Mouse (Mus musculus): ENCODE results near the gene Olfr1360. TPM values are rescaled to one million over a fixed set of nuclear protein-coding genes. Genes with fewer than 3 reads are reported as not detected.
A peak's percentile ranks its signal among the peaks of the same experiment; 100 is the strongest.
"Not testable (repeated sequence)": the region's sequence is repeated elsewhere in the genome, so short reads cannot be mapped to it uniquely, and the experiment has no call there.

The Olfr1360 gene
- polyA plus RNA-seq, 1 experiment from 2014 or later, result not detected

DNA sequence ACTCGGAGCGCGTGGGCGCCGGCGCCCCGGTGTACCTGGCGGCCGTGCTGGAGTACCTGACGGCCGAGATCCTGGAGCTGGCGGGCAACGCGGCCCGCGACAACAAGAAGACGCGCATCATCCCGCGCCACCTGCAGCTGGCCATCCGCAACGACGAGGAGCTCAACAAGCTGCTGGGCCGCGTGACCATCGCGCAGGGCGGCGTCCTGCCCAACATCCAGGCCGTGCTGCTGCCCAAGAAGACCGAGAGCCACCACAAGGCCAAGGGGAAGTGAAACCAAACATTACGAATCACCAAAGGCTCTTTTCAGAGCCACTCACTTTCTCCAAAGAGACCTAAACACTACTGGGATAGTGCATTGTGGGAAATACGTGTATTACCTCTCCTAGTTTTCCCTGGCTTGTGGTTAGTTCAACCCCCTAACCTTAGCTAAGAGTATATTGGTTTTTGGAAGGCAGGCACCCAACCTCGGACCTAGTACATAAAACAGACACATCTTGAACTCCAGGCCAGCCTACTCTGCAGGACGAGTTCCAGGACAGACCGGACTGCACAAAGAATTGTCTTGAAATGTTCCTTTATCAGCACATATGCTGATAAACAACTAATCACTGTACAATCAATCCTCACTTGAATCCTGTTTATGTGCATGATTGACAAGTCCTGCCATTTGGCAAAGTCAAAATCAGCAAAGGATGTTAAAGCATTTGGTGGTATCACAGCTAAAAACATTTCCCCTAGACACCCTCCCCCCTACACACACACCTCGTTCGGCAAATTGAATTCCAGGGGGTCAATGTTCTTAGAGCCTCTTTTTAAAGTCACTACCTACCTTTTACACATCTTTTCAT is 39.6 kb upstream of the Olfr1360 start:
- Histone ChIP-seq H3K27ac (ENCODE audit: low read depth) (peak overlapping the region; percentile 98), H3K4me3 (ENCODE audit: low read depth, low read length) (peak overlapping the region; percentile 50), H3K9ac (ENCODE audit: low read length) (peak overlapping the region; percentile 91), H3K4me1 (replicated peaks; ENCODE audit: control insufficient read depth, insufficient read depth, low read length) (peaks cover 24% of the 10 kb centered on the region), H3K4me2 (ENCODE audit: low read length) (peak overlapping the region; percentile 82)
- DNase-seq (ENCODE audit: low spot score), result peak; percentile 78
- not testable (repeated sequence) for H3K27me3 ChIP-seq (replicated peaks; ENCODE audit: control insufficient read depth, insufficient read depth, low read length); ATAC-seq (replicated peaks; ENCODE audit: low FRiP score, low TSS enrichment, low read depth); H3K9me3 ChIP-seq (ENCODE audit: control insufficient read depth, low read length); H3K36me3 ChIP-seq (ENCODE audit: control insufficient read depth, insufficient read depth, low read length)
- 0% methylated on average over 9 of the region's 38 CpGs for WGBS

DNA sequence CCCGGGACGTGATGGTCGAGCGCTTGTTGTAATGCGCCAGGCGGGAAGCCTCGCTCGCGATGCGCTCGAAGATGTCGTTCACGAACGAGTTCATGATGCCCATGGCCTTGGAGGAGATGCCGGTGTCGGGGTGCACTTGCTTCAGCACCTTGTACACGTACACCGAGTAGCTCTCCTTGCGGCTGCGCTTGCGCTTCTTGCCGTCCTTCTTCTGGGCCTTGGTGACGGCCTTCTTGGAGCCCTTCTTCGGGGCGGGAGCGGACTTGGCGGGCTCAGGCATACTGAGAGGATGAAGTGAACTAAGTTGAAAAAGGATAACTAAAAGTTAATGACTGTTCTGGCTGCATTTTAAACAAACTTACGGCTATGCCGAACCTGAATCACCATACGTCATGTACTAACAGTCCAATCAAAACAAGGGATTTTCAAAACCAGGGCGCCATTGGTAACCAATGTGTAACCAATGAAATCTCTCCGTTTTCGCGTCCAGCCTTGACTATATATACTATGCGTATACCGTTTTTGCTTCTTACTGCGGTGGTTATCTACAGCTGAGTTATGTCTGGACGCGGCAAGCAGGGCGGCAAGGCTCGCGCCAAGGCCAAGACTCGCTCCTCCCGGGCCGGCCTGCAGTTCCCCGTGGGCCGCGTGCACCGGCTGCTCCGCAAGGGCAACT is 38.8 kb upstream of the Olfr1360 start, which contains the start of the genes Hist1h2bl and Hist1h2ai:
Gene Hist1h2bl (minus strand): TSS at position 280 of the 676 bp plus-strand sequence.
Gene Hist1h2ai (plus strand): TSS at position 559 of the 676 bp plus-strand sequence.
- ATAC-seq (replicated peaks; ENCODE audit: low FRiP score, low TSS enrichment, low read depth) (peak; percentile 89), DNase-seq (ENCODE audit: low spot score) (peak; percentile 83)
- not testable (repeated sequence) for H3K27me3 ChIP-seq (replicated peaks; ENCODE audit: control insufficient read depth, insufficient read depth, low read length); H3K9me3 ChIP-seq (ENCODE audit: control insufficient read depth, low read length); H3K36me3 ChIP-seq (ENCODE audit: control insufficient read depth, insufficient read depth, low read length)
- Histone ChIP-seq H3K27ac (ENCODE audit: low read depth) (peak within 1 kb of the TSS; percentile 98), H3K9ac (ENCODE audit: low read length) (peak within 1 kb of the TSS; percentile 91), H3K4me2 (ENCODE audit: low read length) (peak within 1 kb of the TSS; percentile 91), H3K4me3 (ENCODE audit: low read depth, low read length) (peak within 1 kb of the TSS; percentile 50), H3K4me1 (replicated peaks; ENCODE audit: control insufficient read depth, insufficient read depth, low read length) (peaks cover 22% of the 10 kb centered on the region)
- WGBS, result under 1% methylated on average over 28 of the region's 50 CpGs

DNA sequence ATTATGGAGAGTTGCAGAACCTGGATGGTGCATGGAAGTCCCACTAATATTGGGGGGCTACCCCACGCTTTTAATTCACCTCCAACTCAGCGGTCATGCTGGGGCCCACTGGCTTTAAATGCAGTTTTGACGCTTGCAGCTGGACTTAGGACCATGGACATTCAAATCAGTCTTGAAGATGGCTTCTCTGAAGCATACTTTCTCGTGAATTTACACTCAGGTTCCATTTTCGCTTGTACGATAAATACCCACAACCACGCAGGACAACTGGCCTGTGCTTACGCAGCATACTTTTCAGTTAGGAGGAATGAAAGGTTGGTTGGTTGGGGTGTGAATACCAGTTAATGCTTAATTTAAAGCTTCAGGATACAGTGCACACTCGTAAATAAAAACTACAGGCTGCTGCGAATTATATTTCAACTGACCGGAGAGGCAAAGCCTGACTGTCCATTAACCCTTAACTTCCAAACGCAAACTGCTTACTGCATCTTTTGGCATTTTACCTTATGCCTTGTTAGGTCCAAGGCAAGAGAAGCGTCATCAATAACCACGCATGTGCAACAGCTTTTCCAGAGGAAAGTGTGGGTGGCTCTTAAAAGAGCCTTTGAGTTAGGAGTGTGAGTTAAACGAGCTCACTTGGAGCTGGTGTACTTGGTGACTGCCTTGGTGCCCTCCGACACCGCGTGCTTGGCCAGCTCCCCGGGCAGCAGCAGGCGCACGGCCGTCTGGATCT is 38.1 kb upstream of the Olfr1360 start:
- Histone ChIP-seq H3K4me3 (ENCODE audit: low read depth, low read length) (peak overlapping the region; percentile 50), H3K27me3 (replicated peaks; ENCODE audit: control insufficient read depth, insufficient read depth, low read length) (no peaks in the 10 kb centered on the region), H3K4me2 (ENCODE audit: low read length) (peak overlapping the region; percentile 91), H3K36me3 (ENCODE audit: control insufficient read depth, insufficient read depth, low read length) (no peaks in the 10 kb centered on the region), H3K9me3 (ENCODE audit: control insufficient read depth, low read length) (no peaks in the 10 kb centered on the region), H3K4me1 (replicated peaks; ENCODE audit: control insufficient read depth, insufficient read depth, low read length) (peaks cover 18% of the 10 kb centered on the region), H3K27ac (ENCODE audit: low read depth) (peak overlapping the region; percentile 98), H3K9ac (ENCODE audit: low read length) (peak overlapping the region; percentile 73)
- WGBS, result under 1% methylated on average over 20 of the region's 22 CpGs
- DNase-seq (ENCODE audit: low spot score), result peak; percentile 73
- ATAC-seq (replicated peaks; ENCODE audit: low FRiP score, low TSS enrichment, low read depth), result no peak

DNA sequence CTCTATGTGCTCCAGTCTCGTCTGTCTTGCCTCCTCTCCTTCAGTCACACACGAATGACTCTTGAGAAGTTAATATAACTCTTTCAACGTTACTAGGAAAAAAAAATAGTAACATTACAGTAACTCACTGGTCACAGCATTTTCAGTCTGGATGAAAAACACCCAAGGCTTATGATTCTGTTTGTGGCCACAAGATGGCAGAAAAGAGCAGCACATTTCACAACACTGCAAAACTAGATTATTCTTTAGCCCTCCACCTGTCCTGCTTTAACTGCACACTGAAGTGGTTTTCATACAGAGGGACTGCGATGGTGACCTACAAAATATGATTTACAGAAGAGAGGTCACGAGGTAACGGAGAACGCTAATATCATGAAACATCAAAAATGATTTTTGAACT is 37.5 kb upstream of the Olfr1360 start:
- Histone ChIP-seq H3K27me3 (replicated peaks; ENCODE audit: control insufficient read depth, insufficient read depth, low read length) (no peaks in the 10 kb centered on the region), H3K4me2 (ENCODE audit: low read length) (peak overlapping the region; percentile 91), H3K9me3 (ENCODE audit: control insufficient read depth, low read length) (no peaks in the 10 kb centered on the region), H3K4me1 (replicated peaks; ENCODE audit: control insufficient read depth, insufficient read depth, low read length) (peaks cover 16% of the 10 kb centered on the region), H3K36me3 (ENCODE audit: control insufficient read depth, insufficient read depth, low read length) (no peaks in the 10 kb centered on the region), H3K27ac (ENCODE audit: low read depth) (peak overlapping the region; percentile 98), H3K4me3 (ENCODE audit: low read depth, low read length) (peak overlapping the region; percentile 50), H3K9ac (ENCODE audit: low read length) (peak overlapping the region; percentile 73)
- WGBS, result under 1% methylated on average over 7 of the region's 7 CpGs
- 0 out of 2 replicates have a peak, but pooled peaks have one; percentile 7 for ATAC-seq (replicated peaks; ENCODE audit: low FRiP score, low TSS enrichment, low read depth)
- DNase-seq (ENCODE audit: low spot score), result peak; percentile 68

DNA sequence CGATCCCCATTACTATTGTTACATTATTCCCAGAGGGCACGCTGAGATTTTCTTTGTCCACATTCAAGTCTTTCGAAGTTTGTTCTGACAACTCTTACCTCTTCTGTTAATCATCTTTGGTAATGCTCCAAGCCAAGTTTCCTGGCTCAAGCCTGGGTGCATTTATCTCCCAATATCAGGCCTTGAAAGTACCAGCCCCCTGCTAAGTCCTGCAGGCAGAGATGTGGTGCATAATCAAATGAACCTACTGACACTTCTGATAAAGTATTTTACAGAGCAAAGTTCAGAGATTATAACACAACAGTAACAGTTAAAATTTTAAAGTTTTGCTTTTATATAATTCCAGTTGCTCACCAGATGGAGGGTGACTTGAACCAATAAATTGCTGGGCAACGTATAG is 34.5 kb upstream of the Olfr1360 start:
- Histone ChIP-seq H3K9ac (ENCODE audit: low read length) (no peak overlapping the region), H3K4me2 (ENCODE audit: low read length) (peak overlapping the region; percentile 52), H3K36me3 (ENCODE audit: control insufficient read depth, insufficient read depth, low read length) (no peaks in the 10 kb centered on the region), H3K9me3 (ENCODE audit: control insufficient read depth, low read length) (no peaks in the 10 kb centered on the region), H3K4me3 (ENCODE audit: low read depth, low read length) (peak overlapping the region; percentile 76), H3K4me1 (replicated peaks; ENCODE audit: control insufficient read depth, insufficient read depth, low read length) (peaks cover 5% of the 10 kb centered on the region), H3K27me3 (replicated peaks; ENCODE audit: control insufficient read depth, insufficient read depth, low read length) (no peaks in the 10 kb centered on the region), H3K27ac (ENCODE audit: low read depth) (no peak overlapping the region)
- no peak for DNase-seq (ENCODE audit: low spot score)
- no peak for ATAC-seq (replicated peaks; ENCODE audit: low FRiP score, low TSS enrichment, low read depth)
- 27% methylated on average over 4 of the region's 4 CpGs for WGBS

DNA sequence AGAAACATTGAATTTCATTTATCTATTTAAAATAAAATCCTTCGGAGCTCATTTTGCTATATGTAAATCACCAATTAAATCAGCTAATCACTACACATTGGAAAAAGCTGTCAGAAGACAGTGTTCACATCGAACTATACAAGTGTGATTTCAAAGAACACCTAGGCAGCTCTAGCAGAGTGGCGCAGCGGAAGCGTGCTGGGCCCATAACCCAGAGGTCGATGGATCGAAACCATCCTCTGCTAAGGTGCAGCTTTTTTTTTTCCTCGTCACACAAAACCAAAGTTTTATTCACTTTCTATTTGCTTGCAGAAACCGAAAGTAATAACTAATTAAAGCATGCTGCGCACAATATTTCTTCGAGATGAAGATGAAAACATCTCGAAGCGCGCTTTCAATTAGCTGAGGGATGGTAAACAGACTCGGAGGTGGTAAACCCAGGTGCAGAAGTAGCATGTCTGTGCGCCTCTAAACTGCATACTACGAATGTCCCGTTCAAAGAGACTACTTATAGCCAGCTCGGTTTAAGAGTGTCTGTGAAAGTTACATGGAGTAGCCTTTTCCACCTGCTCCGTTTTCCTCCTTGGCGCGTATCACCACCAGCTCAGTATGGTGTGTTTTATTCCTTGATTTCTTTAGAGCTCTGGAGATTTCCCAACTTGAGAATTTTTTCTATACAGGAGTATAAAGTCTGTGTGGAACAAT is 33.8 kb upstream of the Olfr1360 start:
- H3K4me1 ChIP-seq (replicated peaks; ENCODE audit: control insufficient read depth, insufficient read depth, low read length), result peaks cover 5% of the 10 kb centered on the region

DNA sequence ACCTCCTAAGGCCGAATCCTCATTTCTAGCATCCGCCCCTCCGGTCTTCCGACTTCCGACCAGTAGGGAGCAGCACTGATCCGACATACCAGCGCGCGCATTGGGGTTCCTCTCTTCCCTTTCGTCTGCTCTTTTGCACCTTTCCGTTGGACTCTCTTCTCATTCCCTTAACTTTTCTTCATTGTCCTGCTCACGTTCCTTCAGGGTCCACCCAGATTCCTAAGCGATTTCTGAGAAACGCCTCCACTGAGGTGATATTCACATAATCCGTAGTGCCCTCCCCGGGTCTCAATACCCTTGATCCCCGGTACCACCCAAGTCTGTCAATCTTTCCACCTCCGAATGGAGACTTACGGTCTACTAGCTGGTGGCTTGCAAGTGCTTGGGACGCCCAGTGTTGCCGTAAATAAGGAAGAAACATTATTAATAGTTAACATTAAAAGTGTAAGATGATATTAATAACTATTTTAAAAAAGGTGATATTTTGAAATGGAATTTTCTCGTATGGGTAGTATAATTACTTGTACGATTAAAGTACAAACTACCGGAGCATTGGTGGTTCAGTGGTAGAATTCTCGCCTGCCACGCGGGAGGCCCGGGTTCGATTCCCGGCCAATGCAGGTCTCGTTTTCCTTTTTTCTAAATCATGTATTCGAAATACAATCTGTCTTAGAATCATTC is 33.0 kb upstream of the Olfr1360 start:
- Histone ChIP-seq H3K4me1 (replicated peaks; ENCODE audit: control insufficient read depth, insufficient read depth, low read length) (peaks cover 2% of the 10 kb centered on the region), H3K36me3 (ENCODE audit: control insufficient read depth, insufficient read depth, low read length) (no peaks in the 10 kb centered on the region), H3K4me2 (ENCODE audit: low read length) (peak overlapping the region; percentile 52), H3K27ac (ENCODE audit: low read depth) (peak overlapping the region; percentile 67; the same call in 1 of the 2 replicates), H3K4me3 (ENCODE audit: low read depth, low read length) (peak overlapping the region; percentile 76), H3K9me3 (ENCODE audit: control insufficient read depth, low read length) (no peaks in the 10 kb centered on the region), H3K27me3 (replicated peaks; ENCODE audit: control insufficient read depth, insufficient read depth, low read length) (no peaks in the 10 kb centered on the region), H3K9ac (ENCODE audit: low read length) (peak overlapping the region; percentile 66)
- WGBS, result under 1% methylated on average over 32 of the region's 32 CpGs
- DNase-seq (ENCODE audit: low spot score) (peak; percentile 95), ATAC-seq (replicated peaks; ENCODE audit: low FRiP score, low TSS enrichment, low read depth) (peak; percentile 86)

More for the DNA sequence above, 33.8 kb upstream of the Olfr1360 start:
- Histone ChIP-seq H3K9ac (ENCODE audit: low read length) (peak overlapping the region; percentile 22), H3K4me3 (ENCODE audit: low read depth, low read length) (peak overlapping the region; percentile 76), H3K9me3 (ENCODE audit: control insufficient read depth, low read length) (no peaks in the 10 kb centered on the region), H3K27ac (ENCODE audit: low read depth) (no peak overlapping the region), H3K4me2 (ENCODE audit: low read length) (peak overlapping the region; percentile 52), H3K27me3 (replicated peaks; ENCODE audit: control insufficient read depth, insufficient read depth, low read length) (no peaks in the 10 kb centered on the region), H3K36me3 (ENCODE audit: control insufficient read depth, insufficient read depth, low read length) (no peaks in the 10 kb centered on the region)
- DNase-seq (ENCODE audit: low spot score), result peak; percentile 91
- 3% methylated on average over 22 of the region's 22 CpGs for WGBS
- ATAC-seq (replicated peaks; ENCODE audit: low FRiP score, low TSS enrichment, low read depth), result peak; percentile 88
